In the genomic region with DNA sequence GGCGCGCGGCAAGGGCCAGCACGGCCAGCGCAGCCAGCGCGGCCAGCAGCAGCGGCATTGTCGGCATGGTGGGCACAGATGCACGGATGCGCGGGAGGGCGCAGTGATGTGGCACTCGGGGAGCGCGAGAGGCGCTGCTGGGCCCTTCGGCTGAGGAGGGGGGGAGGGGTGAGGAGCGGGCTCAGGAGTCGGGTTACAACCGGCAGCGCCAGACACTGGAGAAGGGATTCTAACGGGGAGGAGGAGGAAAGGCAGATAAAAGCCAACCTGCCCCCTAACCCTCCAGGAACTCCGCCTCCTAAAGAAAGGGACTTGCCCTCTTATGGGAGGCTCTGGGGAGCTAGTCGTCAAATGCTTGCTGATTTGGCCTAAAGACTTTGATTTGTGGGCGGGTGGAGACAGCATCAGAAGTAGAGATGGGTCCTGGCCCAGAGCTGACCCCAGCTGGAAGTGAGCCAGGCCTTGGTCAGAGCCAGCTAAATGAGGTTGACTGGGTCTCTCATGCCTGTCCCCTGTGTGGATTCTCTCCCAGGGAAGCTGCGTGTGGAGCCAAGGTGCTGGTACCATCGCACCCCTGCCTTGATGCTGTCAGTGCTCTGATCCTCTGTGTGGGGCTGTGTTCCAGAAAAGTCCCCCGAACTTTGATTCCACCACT, we compare ENCODE assay signal across 8 mouse cellular contexts. TPM values are rescaled to one million over a fixed set of nuclear protein-coding genes. Genes with fewer than 3 reads are reported as not detected.
DNase-seq lines count a peak whose midpoint lies in the region; ATAC-seq and TF ChIP-seq lines count a peak whose summit lies in the region.

Gene Cpz, minus strand, starts transcription at position 230 of the 655 bp plus-strand sequence.

- intact Hi-C loops in gastrocnemius, postnatal 14 days (cut with DNase I; ENCODE audit: low total_unique reads), result loop anchor here (2.0 kb wide), 1 partner anchor 37 kb away; no protein-coding TSS in a partner anchor
- intact Hi-C loops in gastrocnemius, postnatal 36 days (cut with DNase I), result loop anchor here (1.0 kb wide), 1 partner anchor 38 kb away; no protein-coding TSS in a partner anchor

- peak within 1 kb of the TSS; percentile 61 for H3K9ac ChIP-seq in ES-E14 (ENCODE audit: insufficient read depth, low read depth, low read length, poor library complexity, severe bottlenecking)
- H3K9ac ChIP-seq in forebrain, embryonic 13.5 days, result peak within 1 kb of the TSS; percentile 31
- peak within 1 kb of the TSS; percentile 60 for H3K9ac ChIP-seq in neural tube, embryonic 13.5 days

- H3K27me3 ChIP-seq in forebrain, embryonic 13.5 days, result peaks cover 25% of the 10 kb centered on the region
- H3K27me3 ChIP-seq in limb, embryonic 10.5 days (ENCODE audit: low read depth, poor library complexity, severe bottlenecking), result peaks cover 58% of the 10 kb centered on the region
- peaks cover 43% of the 10 kb centered on the region for H3K27me3 ChIP-seq in neural tube, embryonic 13.5 days

- H3K9me3 ChIP-seq in ES-E14 (ENCODE audit: control insufficient read depth, insufficient read depth, low read depth, low read length), result no peaks in the 10 kb centered on the region
- no peaks in the 10 kb centered on the region for H3K9me3 ChIP-seq in forebrain, embryonic 13.5 days (replicated peaks)
- no peaks in the 10 kb centered on the region for H3K9me3 ChIP-seq in limb, embryonic 10.5 days (replicated peaks)
- no peaks in the 10 kb centered on the region for H3K9me3 ChIP-seq in neural tube, embryonic 13.5 days

- H3K27ac ChIP-seq in ES-E14 (ENCODE audit: insufficient read depth, low read depth, low read length, poor library complexity, severe bottlenecking), result no peak within 1 kb of the TSS
- no peak within 1 kb of the TSS for H3K27ac ChIP-seq in forebrain, embryonic 13.5 days
- peak within 1 kb of the TSS; percentile 79 for H3K27ac ChIP-seq in limb, embryonic 10.5 days
- H3K27ac ChIP-seq in neural tube, embryonic 13.5 days (replicated peaks), result no peak within 1 kb of the TSS

- peak; percentile 65 for DNase-seq in gastrocnemius, postnatal 14 days
- no peak for DNase-seq in gastrocnemius, postnatal 36 days
- peak; percentile 81 for DNase-seq in ES-E14 (ENCODE audit: low read depth, low spot score)
- peak; percentile 89 for DNase-seq in limb, embryonic 10.5 days (ENCODE audit: low spot score)
- no peak for DNase-seq in layer of hippocampus, postnatal 10 days (ENCODE audit: low spot score in 2 of 2)
- DNase-seq in thymus, postnatal 14 days, result no peak

- H3K4me2 ChIP-seq in forebrain, embryonic 13.5 days, result peak within 1 kb of the TSS; percentile 54
- peak within 1 kb of the TSS; percentile 57 for H3K4me2 ChIP-seq in neural tube, embryonic 13.5 days

- 4% methylated on average over 24 of the region's 29 CpGs for WGBS in forebrain, embryonic 13.5 days
- WGBS in limb, embryonic 10.5 days, result 3% methylated on average over 29 of the region's 29 CpGs
- WGBS in neural tube, embryonic 13.5 days, result 2% methylated on average over 29 of the region's 29 CpGs

- peak within 1 kb of the TSS; percentile 66 to 73 for H3K4me3 ChIP-seq in ES-E14 (ENCODE audit: insufficient read depth in 1 of 2, low read depth in 1 of 2, low read length in 2 of 2, poor library complexity in 1 of 2, severe bottlenecking in 1 of 2)
- peak within 1 kb of the TSS; percentile 24 for H3K4me3 ChIP-seq in forebrain, embryonic 13.5 days
- H3K4me3 ChIP-seq in limb, embryonic 10.5 days, result peak within 1 kb of the TSS; percentile 54
- peak within 1 kb of the TSS; percentile 25 for H3K4me3 ChIP-seq in neural tube, embryonic 13.5 days

- peaks cover 0 to 15% of the 10 kb centered on the region in 2 experiments; a peak in 2 of 4 replicates for H3K4me1 ChIP-seq in ES-E14 (ENCODE audit: control insufficient read depth in 2 of 2, insufficient read depth in 2 of 2, low read length in 2 of 2, poor library complexity in 1 of 2)
- peaks cover 14% of the 10 kb centered on the region for H3K4me1 ChIP-seq in forebrain, embryonic 13.5 days
- H3K4me1 ChIP-seq in limb, embryonic 10.5 days, result peaks cover 38% of the 10 kb centered on the region
- H3K4me1 ChIP-seq in neural tube, embryonic 13.5 days (replicated peaks), result peaks cover 18% of the 10 kb centered on the region

- H3K36me3 ChIP-seq in ES-E14 (ENCODE audit: control insufficient read depth, insufficient read depth, low read length, poor library complexity, severe bottlenecking), result no peaks in the 10 kb centered on the region
- no peaks in the 10 kb centered on the region for H3K36me3 ChIP-seq in forebrain, embryonic 13.5 days (ENCODE audit: poor library complexity, severe bottlenecking)
- no peaks in the 10 kb centered on the region for H3K36me3 ChIP-seq in limb, embryonic 10.5 days
- no peaks in the 10 kb centered on the region for H3K36me3 ChIP-seq in neural tube, embryonic 13.5 days

- ATAC-seq in forebrain, embryonic 13.5 days, result peak; percentile 82
- peak; percentile 62 for ATAC-seq in neural tube, embryonic 13.5 days (ENCODE audit: low read depth)

- in situ Hi-C loops in ES-E14 (cut with MboI; ENCODE audit: low sequenced_read_pairs in 2 of 2, unreplicated experiment in 2 of 2), result no loop called here

TF ChIP-seq in ES-E14, 5 proteins besides CTCF, POLR2A, EP300 and RAD21:
- no peak for TF ChIP-seq ZNF384 (IDR thresholded peaks at IDR 0.05; ENCODE audit: low read depth, low read length)
- 0 out of 2 replicates have a peak, but pooled peaks have one; percentile 35 for TF ChIP-seq CHD2 (IDR thresholded peaks at IDR 0.05; ENCODE audit: low read depth, low read length)
- TF ChIP-seq HCFC1 (IDR thresholded peaks at IDR 0.05; ENCODE audit: borderline replicate concordance, insufficient read depth, low read length), result no peak
- TF ChIP-seq MAFK (IDR thresholded peaks at IDR 0.05; ENCODE audit: insufficient read depth, low read depth, low read length), result no peak
- no peak for TF ChIP-seq ZC3H11A (IDR thresholded peaks at IDR 0.05; ENCODE audit: borderline replicate concordance, low read depth, low read length)

RNA-seq across cellular contexts. Expression of gene Cpz, which starts in this region (rescaled TPM):
- 10 to 100 TPM; 12.5 to 14.5 TPM for total RNA-seq in gastrocnemius, postnatal 14 days (2021)
- total RNA-seq in gastrocnemius, postnatal 36 days (2021), result 1 to 10 TPM in 1 of 2 experiments, under 1 TPM in 1; 0.92 to 1.4 TPM
- total RNA-seq in ES-E14 (2012; rRNA removed), result 4.3 and 6.1 TPM in 2 replicates
- polyA plus RNA-seq in forebrain, embryonic 13.5 days (2015; fragmentation: Nextera tagmentation; extraction: Ambion mirVana), result 0.37 and 0.43 TPM in 2 replicates
- polyA plus RNA-seq in limb, embryonic 10.5 days (2016; fragmentation: Nextera tagmentation; extraction: Ambion mirVana), result 4.2 and 8.0 TPM in 2 replicates
- 2.3 and 2.9 TPM in 2 replicates for polyA plus RNA-seq in neural tube, embryonic 13.5 days (2015; fragmentation: Nextera tagmentation; extraction: Ambion mirVana)
- total RNA-seq in layer of hippocampus, postnatal 10 days (2021), result 1 to 10 TPM; 1.3 to 1.6 TPM

Comparison
In these comparisons a context has a peak if more than half of its experiments do, and no peak if none do; other contexts are left out.
1. DNase-seq: peak in gastrocnemius, postnatal 14 days (single experiment), ES-E14 (single experiment) and limb, embryonic 10.5 days (single experiment); none in gastrocnemius, postnatal 36 days (0 of 2), layer of hippocampus, postnatal 10 days (0 of 2) and thymus, postnatal 14 days (single experiment).
2. Peak in ATAC-seq, H3K4me3 ChIP-seq, H3K9ac ChIP-seq and H3K4me2 ChIP-seq in forebrain, embryonic 13.5 days; RNA of the gene not detected or under 1 TPM.
3. Peak in every context shown above with its lines, with median percentiles within 50 percentile points of each other: H3K4me3 ChIP-seq and H3K9ac ChIP-seq.